Mouse (Mus musculus) liver, postnatal 0 days (tissue): Measurements from ENCODE around the gene Tescl.

Source experiments
- CTCF ChIP-seq: sonication (generic); IDR thresholded peaks from 2 replicates; pipeline ENCODE4 v1.5.1; 2016; ENCODE audit warnings: antibody characterized with exemption, low read depth
- EP300 ChIP-seq: IDR thresholded peaks from 2 replicates; pipeline ENCODE4 v1.6.1; 2016; ENCODE audit warnings: antibody characterized with exemption, low read depth, mild to moderate bottlenecking

- peak; percentile 84 for TF ChIP-seq CTCF
- no peak for TF ChIP-seq EP300
Measured at GRCm38 (mm10) chr7:24357899-24358298, 24.2 kb upstream of the Tescl start.
